Mouse (Mus musculus): Measurements from ENCODE around the gene Mrpl52. TPM values are rescaled to one million over a fixed set of nuclear protein-coding genes. Genes with fewer than 3 reads are reported as not detected.

The Mrpl52 gene
- total RNA-seq (2021) = 100 to 1,000 TPM in 1 of 2 experiments, 10 to 100 TPM in 1; 94.8 to 109 TPM
- long read RNA-seq, transcript Mrpl52-201 (5 exons, 418 nt) = major isoform, 28 of 40 reads
- long read RNA-seq, partial matches to known transcripts = 2 of 40 reads
- long read RNA-seq, other reads (novel, unspliced or antisense) = 4 of 40 reads

DNA sequence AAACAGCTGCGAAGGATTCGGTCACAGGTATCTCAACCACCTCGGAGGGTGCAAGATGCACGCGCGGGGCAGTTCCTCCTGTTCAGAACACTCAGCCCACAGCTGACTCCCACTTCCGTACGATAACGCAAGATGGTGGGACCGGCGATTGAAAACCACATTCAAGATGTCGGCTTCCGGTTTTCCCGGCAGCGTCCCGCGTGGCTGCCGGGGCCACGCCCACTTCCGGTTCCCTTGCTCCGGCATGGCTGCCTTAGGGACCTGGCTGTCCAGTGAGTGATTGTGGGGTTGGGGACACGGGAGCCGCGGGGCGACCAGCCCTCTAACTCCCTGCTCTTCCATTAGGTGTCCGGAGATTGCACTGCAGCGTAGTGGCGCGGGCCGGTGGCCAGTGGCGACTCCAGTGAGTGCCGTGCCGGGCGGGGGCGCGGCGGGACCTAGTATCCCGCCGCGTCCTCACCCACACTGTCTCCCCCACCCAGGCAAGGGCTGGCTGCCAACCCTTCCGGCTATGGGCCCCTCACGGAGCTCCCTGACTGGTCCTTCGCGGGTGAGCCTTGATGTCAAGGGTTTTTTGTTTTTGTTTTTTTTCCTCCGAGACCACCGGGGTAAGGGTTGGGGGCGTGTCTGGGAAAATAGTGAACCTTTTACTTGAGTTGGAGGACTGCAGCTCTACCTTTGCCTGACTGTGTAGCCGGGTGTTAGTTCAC, at the start of gene Mrpl52:
Gene Mrpl52 (plus strand): TSS at position 221 of the 710 bp plus-strand sequence.
- DNase-seq (ENCODE audit: low spot score in 2 of 2) = peak; percentile 88 to 95

DNA sequence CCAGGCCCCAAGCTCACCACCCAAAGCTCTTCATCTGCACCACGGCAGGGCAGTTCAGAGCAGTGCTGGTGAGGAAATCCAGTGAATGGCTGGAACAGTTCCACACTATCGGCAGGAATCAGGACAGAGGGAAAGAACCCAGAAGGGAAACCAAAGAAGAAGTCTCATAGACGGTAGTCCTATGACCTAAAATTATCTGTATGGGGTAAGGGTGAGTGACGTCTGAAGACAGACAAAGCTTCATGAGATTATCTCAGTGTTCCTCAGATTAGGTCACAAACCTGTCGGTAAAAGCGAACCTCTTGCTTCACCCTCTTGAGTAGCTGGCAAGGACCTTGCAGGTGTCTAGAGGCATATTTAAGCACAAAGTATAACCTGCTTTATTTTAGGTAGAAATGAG, 49.5 kb upstream of the Mrpl52 start:
- DNase-seq (ENCODE audit: low spot score in 2 of 2) = no peak

DNA sequence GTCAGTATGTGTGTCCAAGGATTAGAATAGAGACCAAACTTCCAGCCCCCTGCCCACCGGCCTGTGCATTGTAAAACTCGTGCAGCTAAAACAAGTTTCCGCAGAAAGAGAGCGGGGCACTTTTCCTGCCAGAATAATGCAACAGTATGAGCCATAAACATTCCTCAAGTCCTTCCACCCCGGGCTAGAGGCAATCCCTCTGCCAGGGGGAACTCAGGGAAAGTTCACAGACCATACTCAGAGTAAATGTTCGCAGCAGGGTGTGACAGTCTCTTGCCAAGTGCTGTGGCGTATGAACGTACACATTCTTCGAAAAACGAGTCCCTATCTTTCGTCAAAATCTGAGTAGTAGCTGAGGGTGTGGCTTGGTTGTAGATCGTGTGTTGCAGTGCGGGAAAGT, 47.1 kb upstream of the Mrpl52 start:
- no peak for DNase-seq (ENCODE audit: low spot score in 2 of 2)

DNA sequence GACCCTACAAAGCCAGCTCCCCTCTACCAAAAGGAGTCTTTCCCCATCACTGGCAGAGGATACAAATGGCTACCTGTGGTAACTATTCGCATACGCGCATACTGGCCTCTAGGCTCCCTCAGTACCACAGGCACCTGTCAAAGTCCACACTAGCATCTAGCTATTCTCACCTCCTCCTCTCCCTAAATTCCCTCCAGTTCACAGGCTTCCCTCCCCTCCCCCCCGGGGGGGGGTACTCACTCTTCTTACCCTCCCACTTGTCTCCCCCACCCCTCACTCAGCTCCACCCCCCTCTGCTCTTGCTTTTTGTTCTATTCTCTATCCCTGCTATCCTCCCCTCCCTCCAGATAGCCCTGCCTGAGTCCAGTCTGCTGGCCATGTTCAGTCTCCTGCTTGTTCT, 46.1 kb upstream of the Mrpl52 start:
- no peak for DNase-seq (ENCODE audit: low spot score in 2 of 2)

DNA sequence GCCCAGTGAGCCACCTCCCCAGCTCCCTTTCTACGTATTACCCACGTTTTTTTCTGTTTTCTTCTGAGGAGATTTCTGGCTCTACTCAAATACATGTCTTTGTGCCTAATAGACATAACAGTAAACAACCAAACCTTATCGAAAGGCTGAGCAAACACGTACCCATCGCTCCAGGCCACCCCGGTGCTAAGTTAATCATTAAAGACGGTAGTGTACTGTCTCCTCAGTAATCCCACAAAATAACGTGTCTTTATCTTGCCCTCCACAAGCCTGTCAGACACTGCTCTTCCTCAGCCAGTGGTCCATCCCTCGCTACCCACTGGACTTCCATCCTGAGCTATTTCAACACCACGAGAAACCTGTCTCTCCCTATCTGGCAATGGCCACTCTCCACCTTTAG, 44.9 kb upstream of the Mrpl52 start:
- no peak for DNase-seq (ENCODE audit: low spot score in 2 of 2)

DNA sequence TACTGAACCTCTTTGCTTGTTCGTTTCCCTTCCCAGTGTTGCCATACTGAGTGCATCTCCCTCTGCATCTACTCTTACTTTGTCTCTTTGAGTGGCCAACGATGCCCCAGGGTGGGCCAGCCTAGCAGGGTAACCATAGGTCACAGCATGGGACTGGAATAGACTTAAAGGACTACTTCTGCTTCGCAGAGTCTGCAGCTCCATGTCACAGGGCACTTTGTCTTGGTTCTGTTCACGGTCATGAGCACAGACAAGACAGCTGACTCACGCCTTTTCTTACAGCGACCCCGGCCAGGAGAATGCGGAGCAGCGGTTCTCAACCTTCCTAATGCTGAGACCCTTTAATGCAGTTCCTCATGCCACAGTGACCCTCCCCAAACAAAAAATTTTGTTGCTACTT, 44.1 kb upstream of the Mrpl52 start:
- DNase-seq (ENCODE audit: low spot score in 2 of 2) = no peak

DNA sequence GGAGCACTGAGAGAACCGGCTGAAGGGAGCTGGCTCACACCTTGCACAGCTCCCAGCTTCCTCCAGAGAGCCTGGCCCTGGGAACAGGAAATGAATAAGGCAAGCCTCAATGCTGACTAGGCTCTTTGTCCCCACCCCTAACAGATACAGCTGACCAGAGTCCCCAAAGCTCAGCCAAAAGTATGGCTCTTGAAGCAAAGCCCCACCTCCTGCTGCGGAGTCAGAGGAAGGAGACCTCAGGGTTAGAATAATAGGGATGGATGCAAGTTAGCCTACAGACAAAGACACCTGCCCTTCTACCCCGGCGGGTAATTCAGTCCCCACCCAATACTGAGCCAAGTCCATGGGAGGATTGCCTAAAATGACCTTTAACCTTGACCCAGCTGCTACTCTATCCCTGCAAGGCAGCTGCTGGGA, 43.3 kb upstream of the Mrpl52 start:
- no peak for DNase-seq (ENCODE audit: low spot score in 2 of 2)

DNA sequence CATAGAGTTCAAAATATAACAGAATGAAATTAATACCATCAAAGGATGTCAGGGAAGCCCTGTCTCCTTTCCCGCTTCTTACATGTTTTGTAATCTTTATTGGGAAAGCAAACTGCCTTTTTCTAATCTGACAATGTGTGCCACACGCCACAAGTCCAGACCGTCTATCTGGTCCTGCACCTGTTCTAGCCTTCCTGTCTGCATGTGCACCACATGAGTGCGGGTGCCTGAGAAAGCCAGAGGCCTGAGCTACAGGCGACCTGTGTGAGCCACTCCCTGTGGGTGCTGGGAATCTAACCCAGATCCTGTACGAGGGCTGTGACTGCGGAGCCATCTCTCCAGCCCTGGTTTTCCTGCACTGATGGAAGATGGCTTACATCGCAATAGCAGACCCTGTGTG, 42.3 kb upstream of the Mrpl52 start:
- DNase-seq (ENCODE audit: low spot score in 2 of 2) = no peak

DNA sequence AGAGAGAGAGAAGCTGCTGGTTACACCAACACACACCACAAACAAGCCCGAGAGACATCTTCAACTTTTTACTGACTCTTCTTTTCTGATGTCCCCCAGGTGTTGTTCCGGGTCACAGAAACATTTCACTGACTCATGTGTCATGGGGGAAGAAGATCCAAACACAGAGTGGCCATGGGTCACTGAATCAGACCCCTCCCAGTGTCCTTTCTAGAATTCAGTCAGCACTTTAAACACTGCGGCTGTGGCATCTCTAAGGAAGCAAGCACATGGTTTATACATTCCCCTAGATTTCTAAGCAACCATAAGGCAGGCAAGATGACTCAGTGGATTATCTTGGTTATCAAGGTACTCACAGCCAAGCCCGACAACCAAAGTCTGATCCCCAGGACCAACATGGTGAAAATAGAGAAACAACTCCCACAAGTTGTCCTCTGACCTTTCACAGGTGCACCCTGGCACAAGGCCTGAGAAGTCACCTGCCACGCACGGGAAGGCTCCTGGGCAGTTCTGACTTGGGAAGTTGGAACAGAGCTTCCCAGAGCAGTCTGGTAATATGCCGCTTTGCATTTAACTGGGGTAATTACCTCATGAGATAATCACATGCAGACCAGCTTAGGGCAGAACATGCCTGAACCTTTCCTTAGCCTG, 40.6 kb upstream of the Mrpl52 start:
- DNase-seq (ENCODE audit: low spot score in 2 of 2) = no peak

DNA sequence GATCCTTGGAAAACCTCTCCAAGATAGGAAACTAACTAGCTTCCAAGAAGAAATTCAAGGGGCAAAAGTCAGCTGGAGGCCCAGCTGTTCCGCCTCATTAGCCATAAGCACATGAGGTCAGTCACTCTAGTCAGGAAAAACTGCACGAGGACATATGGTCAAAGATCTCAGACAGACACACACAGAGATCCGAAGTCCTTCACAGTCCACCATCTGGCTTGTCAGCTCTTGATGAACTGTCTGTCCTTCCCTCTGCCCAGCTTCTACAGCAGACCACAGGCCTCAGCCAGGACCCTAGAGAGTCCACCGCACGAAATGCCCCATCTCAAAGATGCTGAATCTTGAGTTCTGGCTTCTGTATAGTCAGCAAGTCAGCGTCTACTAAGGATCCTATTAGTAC, 39.2 kb upstream of the Mrpl52 start:
- no peak for DNase-seq (ENCODE audit: low spot score in 2 of 2)

DNA sequence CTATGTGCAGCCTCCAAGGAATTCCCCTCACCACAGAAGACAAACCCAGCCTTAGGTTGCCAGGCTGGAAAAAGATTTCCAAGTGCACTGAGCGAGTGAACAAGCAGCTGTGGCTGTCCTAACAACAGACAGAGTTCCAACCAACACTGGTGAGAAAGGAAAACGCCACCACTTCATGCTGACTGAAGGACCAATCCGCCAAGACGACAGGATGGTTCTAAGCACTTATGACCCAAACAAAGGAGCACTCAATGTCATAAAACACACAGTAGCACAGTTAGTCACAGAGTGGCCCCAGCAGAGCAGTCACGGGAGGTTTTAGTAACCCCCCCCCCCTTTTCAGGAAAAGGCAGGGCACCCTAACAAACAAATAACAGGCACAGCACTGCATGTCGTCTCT, 35.9 kb upstream of the Mrpl52 start:
- no peak for DNase-seq (ENCODE audit: low spot score in 2 of 2)

DNA sequence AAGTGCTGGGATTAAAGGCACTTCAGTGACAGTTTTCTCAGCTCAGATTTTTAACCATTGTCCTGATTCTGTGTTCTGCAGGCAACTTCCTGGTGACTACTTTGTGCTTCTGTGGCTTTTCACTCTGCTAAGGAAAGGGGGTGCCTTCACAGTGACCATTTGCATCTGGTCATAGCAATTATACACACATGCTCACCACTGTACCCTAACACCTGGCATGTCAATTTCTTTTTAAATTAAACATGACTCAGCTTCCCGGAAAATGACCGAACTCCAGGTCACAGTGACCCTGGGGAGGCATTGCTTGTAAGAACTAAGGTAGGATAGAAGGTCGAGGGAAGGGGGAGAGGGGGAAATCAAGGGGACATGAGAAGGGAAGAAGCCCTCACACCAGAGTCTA, 32.9 kb upstream of the Mrpl52 start:
- no peak for DNase-seq (ENCODE audit: low spot score in 2 of 2)

DNA sequence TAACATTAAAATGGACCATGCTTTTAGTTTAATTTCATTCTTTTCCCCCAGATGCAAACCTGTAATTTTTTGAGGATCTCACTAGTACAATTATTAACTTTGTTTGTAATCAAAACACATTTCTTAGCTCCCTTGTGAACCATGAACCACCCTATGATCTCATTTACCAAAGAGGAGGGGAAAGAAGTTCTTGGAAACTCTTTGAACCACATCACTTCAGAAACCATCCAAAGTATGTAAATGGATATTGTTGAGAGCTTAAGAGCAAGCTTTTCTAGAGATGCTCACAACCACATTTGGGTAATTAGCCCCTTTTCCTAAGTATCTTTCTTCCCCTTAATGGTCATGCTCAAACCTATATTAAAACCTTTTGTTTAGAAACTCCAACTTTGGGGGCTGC, 32.4 kb upstream of the Mrpl52 start:
- DNase-seq (ENCODE audit: low spot score in 2 of 2) = no peak

DNA sequence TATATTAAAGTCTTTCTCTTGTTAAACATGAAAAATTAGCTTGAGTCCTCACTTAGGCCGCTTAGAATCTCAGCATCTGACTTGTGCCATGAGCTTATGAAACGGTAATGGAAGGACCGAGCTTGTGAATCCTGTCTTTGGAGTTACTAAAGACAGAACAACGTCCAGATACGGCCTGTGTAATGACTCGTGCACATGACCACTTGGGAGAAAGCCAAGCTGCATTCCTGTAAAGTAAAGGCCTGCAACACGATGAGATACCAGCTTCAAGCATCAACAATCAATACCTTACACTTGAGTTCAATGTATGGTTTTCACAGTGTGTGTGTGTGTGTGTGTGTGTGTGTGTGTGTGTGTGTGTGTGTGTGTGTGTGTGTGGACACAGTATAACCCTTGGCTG, 30.0 kb upstream of the Mrpl52 start:
- no peak for DNase-seq (ENCODE audit: low spot score in 2 of 2)

DNA sequence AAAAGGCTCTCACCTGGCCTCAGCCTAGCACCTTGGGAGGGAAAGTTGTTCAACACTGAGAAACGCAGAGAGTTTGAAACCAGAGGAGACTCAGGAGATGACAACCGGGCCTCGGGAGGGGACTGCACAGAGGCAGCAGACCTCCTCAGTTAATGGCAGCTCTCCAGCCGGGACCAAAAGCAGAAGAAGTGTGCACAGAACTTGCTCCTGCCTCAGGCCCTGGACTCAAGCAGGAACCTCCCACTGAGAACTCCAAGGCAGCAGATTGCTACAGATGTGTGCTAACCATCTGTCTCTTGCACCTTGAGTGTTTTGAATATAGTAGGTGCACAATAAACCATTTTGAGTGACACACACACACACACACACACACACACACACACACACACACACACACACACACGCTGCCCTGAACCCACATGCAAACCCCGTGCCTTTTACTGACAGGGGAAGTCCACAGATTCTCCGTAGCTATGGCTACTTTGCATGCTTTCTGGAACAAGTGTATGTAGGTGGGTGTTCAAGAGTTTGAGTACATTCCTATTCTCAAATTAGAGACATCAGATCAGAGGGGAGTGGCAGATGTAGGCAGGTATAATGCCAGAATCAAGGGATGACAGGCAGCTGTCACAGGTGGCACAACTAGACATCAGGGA, 28.7 kb upstream of the Mrpl52 start:
- DNase-seq (ENCODE audit: low spot score in 2 of 2) = no peak

DNA sequence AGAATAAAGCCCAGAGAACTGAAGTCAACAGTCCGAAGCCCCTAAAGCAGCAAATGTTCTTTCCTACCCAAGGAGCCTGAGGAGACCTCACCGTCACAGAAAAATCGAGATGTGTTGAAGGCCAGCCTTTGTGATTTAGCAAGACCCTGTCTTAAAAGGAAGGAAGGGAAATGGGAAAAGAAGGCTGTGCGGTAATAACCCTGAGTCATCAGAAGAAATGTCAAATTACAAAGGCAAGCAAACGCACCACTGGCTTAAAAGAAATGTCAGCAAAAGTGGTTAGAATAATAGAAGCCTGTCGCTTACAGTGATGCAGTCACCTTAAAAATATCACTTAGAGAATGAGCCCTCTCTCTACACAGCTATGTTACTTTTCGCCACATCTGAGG, 28.2 kb upstream of the Mrpl52 start:
- no peak for DNase-seq (ENCODE audit: low spot score in 2 of 2)

DNA sequence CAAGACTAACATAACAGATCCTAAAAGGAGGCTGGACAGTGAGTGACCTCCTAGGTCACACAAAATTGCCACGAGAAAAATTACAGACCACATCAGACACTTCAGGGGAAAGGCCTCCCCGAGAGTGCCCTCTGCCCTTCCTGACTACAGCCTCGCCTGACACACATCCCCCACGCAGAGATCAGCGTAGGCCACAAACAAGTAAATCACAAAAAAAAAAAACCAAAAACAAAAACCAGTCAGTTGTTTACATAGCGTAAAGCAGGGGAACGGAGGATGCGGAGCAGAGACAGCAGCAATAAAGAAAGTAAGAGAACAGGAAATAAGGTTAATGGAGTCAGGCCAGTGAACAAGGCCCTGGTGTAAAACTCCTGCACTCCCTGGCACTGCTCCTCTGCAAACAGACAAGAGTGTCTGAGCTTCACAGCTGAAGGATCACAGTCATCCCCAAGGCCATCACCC, 27.8 kb upstream of the Mrpl52 start:
- DNase-seq (ENCODE audit: low spot score in 2 of 2) = no peak

DNA sequence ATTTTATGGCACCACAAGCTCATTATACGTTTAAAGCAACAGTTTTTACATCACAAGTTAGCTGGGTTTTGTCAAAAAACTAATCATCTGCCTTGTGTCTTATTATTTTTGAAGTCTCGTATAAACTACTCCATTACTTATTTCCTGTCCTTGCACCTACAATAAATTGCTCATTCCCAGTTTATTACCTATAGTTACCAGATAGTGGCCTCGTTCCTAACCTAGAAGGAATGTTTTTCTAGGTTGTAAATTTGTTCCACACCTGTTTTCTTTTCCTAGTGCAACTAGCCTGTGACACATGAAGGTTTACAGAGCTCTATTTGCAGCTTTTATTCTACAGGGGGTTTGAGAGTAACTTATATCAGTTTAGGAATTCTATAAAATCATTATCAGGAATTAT, 25.0 kb upstream of the Mrpl52 start:
- no peak for DNase-seq (ENCODE audit: low spot score in 2 of 2)

DNA sequence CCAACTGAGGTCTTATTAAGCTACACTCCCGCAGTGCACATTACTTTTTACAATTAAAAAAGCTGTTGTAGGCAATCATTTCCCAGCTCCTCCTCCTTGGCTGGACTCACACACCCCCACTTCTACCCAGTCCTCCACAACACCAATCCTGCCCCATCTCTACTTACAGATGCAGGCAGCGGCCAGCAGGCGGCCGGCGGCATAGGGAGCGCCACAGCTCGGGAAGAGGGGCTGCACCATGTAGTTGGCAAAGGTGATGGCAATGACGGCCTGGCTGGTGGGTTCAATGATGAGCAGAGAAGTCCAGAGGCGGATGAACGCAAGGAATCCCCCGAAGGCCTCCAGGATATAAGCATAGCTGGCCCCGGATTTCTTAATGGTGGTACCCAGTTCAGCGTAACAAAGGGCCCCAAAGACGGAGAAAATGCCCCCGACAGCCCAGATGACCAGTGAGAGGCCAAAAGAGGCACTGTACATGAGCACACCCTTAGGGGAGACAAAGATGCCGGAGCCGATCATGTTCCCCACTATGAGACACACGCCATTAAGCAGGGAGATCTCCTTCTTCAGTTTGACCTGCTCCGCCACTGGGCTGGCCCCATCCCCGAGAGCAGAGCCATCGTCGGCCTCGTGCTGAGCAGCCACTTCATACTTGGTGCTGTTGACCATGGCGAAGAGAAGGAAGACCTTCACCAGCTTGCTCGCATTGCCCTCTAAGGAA, 18.2 kb upstream of the Mrpl52 start:
- DNase-seq (ENCODE audit: low spot score in 2 of 2) = no peak

DNA sequence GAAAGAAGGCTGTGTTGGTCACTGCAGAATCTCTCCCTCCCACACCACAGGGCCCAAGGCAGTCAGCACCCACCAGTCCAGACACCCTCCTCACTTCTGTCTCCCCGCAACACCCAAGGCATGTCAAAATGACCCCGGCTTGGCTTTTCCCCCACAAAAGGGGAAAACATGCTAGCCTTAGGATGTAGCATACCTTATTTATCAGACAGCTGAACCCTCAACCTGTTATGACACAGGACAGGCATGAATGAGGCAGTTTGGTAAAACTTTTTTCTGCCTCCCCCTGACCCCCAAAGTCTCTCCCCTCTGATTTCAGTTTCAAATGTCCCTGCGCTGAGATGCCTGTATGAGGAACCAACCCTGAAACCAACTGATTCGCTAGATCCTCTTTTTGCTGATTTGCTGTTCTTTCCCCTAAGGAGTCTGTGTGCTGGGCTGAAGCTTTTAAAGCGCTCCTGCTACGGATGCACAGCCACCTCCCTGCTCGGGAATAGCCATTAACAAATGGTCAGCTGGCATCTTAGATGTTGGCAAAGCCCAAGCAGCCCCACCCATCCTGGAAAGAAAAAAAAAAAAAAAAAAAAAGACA, 17.6 kb upstream of the Mrpl52 start:
- DNase-seq (ENCODE audit: low spot score in 2 of 2) = no peak

Data from layer of hippocampus, adult 18-20 months (tissue).